Mouse (Mus musculus) mature B cell (primary cell): ENCODE measurements around the gene Rp2.

Source experiments
- in situ Hi-C: fragments of 300-500 bp; cut with MboI; formaldehyde crosslinking; loops from 2 replicates; pipeline ENCODE4 v1.14.3; 2019

The Rp2 gene

GRCm38 (mm10) chrX:20425140-20425838, 61.0 kb downstream of the Rp2 start, which contains the start of gene Jade3:
Gene Jade3 (plus strand): TSS chrX:20425688.
- in situ Hi-C loops = no loop called here

GRCm38 (mm10) chrX:20425839-20426449, 61.7 kb downstream of the Rp2 start:
- in situ Hi-C loops = no loop called here
